Mouse (Mus musculus): ENCODE results near the gene Plekhg6. TPM values are rescaled to one million over a fixed set of nuclear protein-coding genes. Genes with fewer than 3 reads are reported as not detected.

Plekhg6 gene
- polyA plus RNA-seq, 1 experiment from 2014 or later, result 0.19 TPM

DNA sequence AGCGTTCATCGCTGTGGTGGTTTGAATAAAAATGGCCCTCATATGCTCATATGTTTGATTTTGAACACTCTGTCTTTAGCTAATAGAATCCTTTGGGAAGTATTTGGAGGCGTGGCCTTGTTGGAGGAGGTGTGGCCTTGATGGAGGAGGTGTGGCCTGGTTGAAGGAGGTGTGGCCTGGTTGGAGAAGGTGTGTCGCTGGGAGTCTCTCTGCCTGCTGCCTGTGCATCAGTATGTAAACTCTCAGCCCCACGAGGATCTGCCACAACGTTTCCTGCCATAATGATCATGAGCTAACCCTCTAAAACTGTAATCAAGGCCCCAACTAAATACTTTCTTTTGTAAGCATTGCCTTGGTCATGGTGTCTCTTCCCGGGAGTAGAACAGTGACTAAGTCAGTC lies 26.6 kb upstream of the Plekhg6 start:
- ATAC-seq (ENCODE audit: low FRiP score) (no peak), DNase-seq (ENCODE audit: low spot score) (no peak)
- no peaks in the 10 kb centered on the region for H3K27me3 ChIP-seq (ENCODE audit: control insufficient read depth, insufficient read depth, low read length)
- no peak overlapping the region for H3K4me2 ChIP-seq (replicated peaks; ENCODE audit: low read depth, low read length)
- H3K4me3 ChIP-seq (ENCODE audit: low read depth, low read length), result no peak overlapping the region
- no peak overlapping the region for H3K27ac ChIP-seq (ENCODE audit: low read depth, low read length)
- 79% methylated on average over 7 of the region's 7 CpGs for WGBS
- no peaks in the 10 kb centered on the region for H3K36me3 ChIP-seq (ENCODE audit: control insufficient read depth, insufficient read depth, low read length)
- no peak overlapping the region for H3K9ac ChIP-seq (ENCODE audit: low read depth, low read length)
- H3K4me1 ChIP-seq (replicated peaks; ENCODE audit: control insufficient read depth, insufficient read depth, low read length), result no peaks in the 10 kb centered on the region
- H3K9me3 ChIP-seq (ENCODE audit: control insufficient read depth, low read length), result no peaks in the 10 kb centered on the region

DNA sequence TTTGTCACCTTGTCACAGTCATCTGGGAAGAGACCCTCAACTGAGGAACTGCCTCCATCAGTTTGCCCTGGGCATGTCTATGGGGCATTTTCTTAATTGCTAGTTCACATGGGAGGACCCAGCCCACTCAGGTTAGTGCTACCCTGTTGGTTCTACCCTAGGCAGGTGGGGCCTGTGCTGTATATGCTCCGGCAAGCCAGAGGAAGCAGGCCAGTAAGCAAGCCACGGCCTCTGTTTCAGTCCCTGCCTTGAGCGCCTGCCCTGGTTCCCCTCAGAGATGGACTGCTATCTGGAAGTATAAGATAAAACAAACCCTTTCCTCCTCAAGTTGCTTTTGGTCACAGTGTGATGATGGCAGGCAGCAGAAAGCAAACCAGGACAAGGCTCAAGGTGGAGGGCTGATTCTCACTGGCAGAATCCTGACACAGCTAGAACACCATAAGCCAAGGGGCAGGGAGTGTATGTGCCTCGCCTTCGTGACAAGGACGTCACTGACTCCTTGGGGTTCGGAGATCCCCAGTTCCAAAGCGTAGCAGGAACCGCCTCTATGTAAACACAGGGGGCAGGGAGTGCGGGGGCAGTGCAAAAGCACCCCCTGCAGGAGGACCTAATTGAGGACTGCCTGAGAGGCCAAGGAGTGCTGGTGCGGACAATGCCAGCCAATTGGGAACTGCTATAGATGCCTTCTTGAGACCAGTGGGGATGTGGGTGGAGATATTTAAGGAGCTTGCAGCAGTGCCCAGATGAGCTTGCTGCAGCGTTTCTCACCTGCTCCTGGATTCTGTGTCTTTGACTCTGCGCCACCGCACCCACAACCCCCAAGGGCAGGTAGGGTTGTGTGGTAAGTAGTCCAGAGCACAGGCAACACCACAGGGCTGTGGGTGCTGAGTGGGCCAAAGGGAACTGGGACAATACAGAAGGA lies 25.1 kb upstream of the Plekhg6 start:
- 66% methylated on average over 14 of the region's 14 CpGs for WGBS
- no peak for ATAC-seq (ENCODE audit: low FRiP score)
- no peak for DNase-seq (ENCODE audit: low spot score)

DNA sequence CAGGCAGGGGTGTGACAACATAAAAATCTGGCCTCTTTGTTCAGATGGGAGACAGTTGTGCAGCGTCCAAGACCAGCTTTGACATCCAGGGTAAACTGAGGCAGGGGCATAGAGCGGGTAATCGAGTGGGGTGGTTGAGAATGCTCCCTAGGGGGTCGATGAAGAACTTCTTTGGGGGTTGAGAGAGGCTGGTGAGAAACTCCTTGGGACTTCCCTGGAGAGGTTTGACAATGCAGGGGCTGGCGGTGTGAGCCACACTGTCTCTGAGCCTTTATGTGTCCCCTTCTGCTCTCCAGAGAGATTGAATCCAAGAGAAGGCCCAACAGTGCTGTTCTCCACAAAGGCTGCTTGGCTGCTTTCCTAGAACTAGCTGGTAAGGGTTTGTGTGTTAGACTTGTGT lies 9.3 kb upstream of the Plekhg6 start:
- Histone ChIP-seq H3K27me3 (ENCODE audit: control insufficient read depth, insufficient read depth, low read length) (no peaks in the 10 kb centered on the region), H3K4me3 (ENCODE audit: low read depth, low read length) (no peak overlapping the region), H3K9ac (ENCODE audit: low read depth, low read length) (no peak overlapping the region), H3K4me2 (replicated peaks; ENCODE audit: low read depth, low read length) (no peak overlapping the region), H3K27ac (ENCODE audit: low read depth, low read length) (no peak overlapping the region), H3K4me1 (replicated peaks; ENCODE audit: control insufficient read depth, insufficient read depth, low read length) (no peaks in the 10 kb centered on the region), H3K36me3 (ENCODE audit: control insufficient read depth, insufficient read depth, low read length) (no peaks in the 10 kb centered on the region), H3K9me3 (ENCODE audit: control insufficient read depth, low read length) (no peaks in the 10 kb centered on the region)
- ATAC-seq (ENCODE audit: low FRiP score) (no peak), DNase-seq (ENCODE audit: low spot score) (no peak)
- 90% methylated on average over 5 of the region's 5 CpGs for WGBS

More for the DNA sequence above, 25.1 kb upstream of the Plekhg6 start:
- H3K4me3 ChIP-seq (ENCODE audit: low read depth, low read length), result no peak overlapping the region
- no peak overlapping the region for H3K9ac ChIP-seq (ENCODE audit: low read depth, low read length)
- H3K27me3 ChIP-seq (ENCODE audit: control insufficient read depth, insufficient read depth, low read length), result no peaks in the 10 kb centered on the region
- no peaks in the 10 kb centered on the region for H3K4me1 ChIP-seq (replicated peaks; ENCODE audit: control insufficient read depth, insufficient read depth, low read length)
- H3K27ac ChIP-seq (ENCODE audit: low read depth, low read length), result no peak overlapping the region
- no peak overlapping the region for H3K4me2 ChIP-seq (replicated peaks; ENCODE audit: low read depth, low read length)
- no peaks in the 10 kb centered on the region for H3K9me3 ChIP-seq (ENCODE audit: control insufficient read depth, low read length)
- H3K36me3 ChIP-seq (ENCODE audit: control insufficient read depth, insufficient read depth, low read length), result no peaks in the 10 kb centered on the region

DNA sequence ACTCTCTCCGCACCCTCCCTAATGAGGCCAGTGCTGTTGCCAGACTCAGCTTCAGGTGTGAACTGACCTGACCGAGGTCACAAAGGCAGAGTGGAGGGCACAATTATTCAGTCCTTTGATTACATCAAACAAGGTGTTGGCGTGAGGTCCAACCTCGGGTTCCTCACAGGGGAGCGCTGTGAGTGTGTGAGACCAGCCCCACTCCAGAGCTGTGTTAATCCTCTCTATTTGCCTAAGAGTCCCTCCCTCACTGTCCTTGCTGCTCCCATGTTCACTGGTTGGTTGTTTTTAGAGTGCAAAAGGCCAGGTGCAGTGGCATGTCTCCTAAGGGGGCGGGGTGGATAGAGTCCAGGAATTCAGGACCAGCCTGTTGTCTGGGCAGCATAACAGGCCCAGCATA lies 5.5 kb upstream of the Plekhg6 start:
- H3K4me1 ChIP-seq (replicated peaks; ENCODE audit: control insufficient read depth, insufficient read depth, low read length), result no peaks in the 10 kb centered on the region
- no peak overlapping the region for H3K4me2 ChIP-seq (replicated peaks; ENCODE audit: low read depth, low read length)
- H3K36me3 ChIP-seq (ENCODE audit: control insufficient read depth, insufficient read depth, low read length), result no peaks in the 10 kb centered on the region
- ATAC-seq (ENCODE audit: low FRiP score) (no peak), DNase-seq (ENCODE audit: low spot score) (no peak)
- no peaks in the 10 kb centered on the region for H3K9me3 ChIP-seq (ENCODE audit: control insufficient read depth, low read length)
- H3K27me3 ChIP-seq (ENCODE audit: control insufficient read depth, insufficient read depth, low read length), result peaks cover 5% of the 10 kb centered on the region; the same call in 1 of the 2 replicates
- no peak overlapping the region for H3K9ac ChIP-seq (ENCODE audit: low read depth, low read length)
- H3K27ac ChIP-seq (ENCODE audit: low read depth, low read length), result no peak overlapping the region
- no peak overlapping the region for H3K4me3 ChIP-seq (ENCODE audit: low read depth, low read length)
- WGBS, result 66% methylated on average over 6 of the region's 6 CpGs

DNA sequence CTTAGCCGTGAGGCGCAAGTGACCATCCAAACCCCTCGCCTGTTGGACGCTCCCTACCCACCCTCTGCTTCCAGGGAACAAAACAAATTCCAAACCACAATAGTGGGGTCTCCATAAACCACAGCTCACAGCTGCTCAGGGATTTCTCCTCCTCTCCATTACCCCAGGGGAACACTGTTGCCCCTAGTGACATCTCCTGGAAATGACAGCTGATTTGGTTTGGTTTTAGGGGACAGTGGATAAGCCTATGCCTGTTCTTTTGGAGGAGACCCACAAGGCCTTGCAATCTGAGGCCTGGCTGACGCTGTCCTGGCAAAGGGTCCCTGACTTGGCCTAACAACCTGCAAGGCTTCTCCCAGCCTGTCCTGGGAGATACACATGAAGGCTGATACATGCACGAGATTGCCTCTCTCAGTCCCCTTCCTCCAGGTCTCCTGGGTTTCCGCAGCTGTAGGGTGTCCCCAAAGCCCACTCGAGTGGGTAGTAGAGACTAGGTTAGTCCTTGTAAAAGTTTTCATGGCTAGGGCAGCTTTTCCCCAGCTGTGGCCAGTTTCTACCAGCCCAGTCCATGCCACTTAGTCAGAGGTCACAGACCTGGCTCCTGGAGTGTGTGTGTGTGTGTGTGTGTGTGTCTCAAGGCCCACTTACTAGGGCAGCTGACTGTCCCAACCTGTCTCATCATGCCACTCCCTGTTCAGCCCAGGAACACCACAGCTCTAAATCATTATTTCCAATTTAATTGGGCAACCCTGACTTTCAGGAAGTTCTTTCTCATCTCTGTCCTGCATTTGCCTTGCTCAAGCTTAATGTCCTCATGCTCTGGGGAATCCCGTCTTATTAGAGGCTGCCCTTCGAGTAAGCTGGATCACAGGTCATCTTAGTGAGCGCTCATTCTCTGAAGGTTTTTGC lies 4.7 kb upstream of the Plekhg6 start:
- no peak overlapping the region for H3K4me2 ChIP-seq (replicated peaks; ENCODE audit: low read depth, low read length)
- peaks cover 12% of the 10 kb centered on the region for H3K27me3 ChIP-seq (ENCODE audit: control insufficient read depth, insufficient read depth, low read length)
- WGBS, result 64% methylated on average over 11 of the region's 11 CpGs
- no peak overlapping the region for H3K4me3 ChIP-seq (ENCODE audit: low read depth, low read length)
- no peaks in the 10 kb centered on the region; the same call in 1 of the 2 replicates for H3K4me1 ChIP-seq (replicated peaks; ENCODE audit: control insufficient read depth, insufficient read depth, low read length)
- H3K36me3 ChIP-seq (ENCODE audit: control insufficient read depth, insufficient read depth, low read length), result no peaks in the 10 kb centered on the region
- ATAC-seq (ENCODE audit: low FRiP score) (no peak), DNase-seq (ENCODE audit: low spot score) (peak; percentile 51)
- H3K27ac ChIP-seq (ENCODE audit: low read depth, low read length), result no peak overlapping the region
- H3K9me3 ChIP-seq (ENCODE audit: control insufficient read depth, low read length), result no peaks in the 10 kb centered on the region
- H3K9ac ChIP-seq (ENCODE audit: low read depth, low read length), result no peak overlapping the region

DNA sequence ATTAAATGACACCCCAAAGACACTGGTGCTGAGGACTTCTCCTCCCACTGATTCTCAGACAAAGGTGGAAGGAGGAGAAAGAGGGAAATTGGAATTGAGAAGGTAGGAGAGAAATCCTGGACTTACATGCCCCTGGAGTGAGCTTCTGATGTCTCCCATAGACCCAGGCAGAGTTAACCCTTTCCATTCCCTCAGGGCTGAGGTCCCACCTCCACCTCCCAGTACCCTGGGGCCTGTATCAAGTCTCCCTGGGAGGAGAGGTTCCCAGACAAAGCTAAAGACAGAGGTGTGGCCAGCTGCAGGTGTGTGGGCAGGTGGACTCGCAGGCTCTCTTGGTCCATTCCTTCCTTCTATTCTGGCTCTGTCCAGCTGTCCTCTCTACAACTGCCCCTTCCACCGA lies 1.4 kb upstream of the Plekhg6 start:
- Histone ChIP-seq H3K4me2 (replicated peaks; ENCODE audit: low read depth, low read length) (no peak overlapping the region), H3K27me3 (ENCODE audit: control insufficient read depth, insufficient read depth, low read length) (peaks cover 38% of the 10 kb centered on the region), H3K27ac (ENCODE audit: low read depth, low read length) (no peak overlapping the region), H3K4me3 (ENCODE audit: low read depth, low read length) (no peak overlapping the region), H3K4me1 (replicated peaks; ENCODE audit: control insufficient read depth, insufficient read depth, low read length) (peaks cover 6% of the 10 kb centered on the region; the same call in 1 of the 2 replicates), H3K9ac (ENCODE audit: low read depth, low read length) (no peak overlapping the region), H3K36me3 (ENCODE audit: control insufficient read depth, insufficient read depth, low read length) (no peaks in the 10 kb centered on the region), H3K9me3 (ENCODE audit: control insufficient read depth, low read length) (no peaks in the 10 kb centered on the region)
- DNase-seq (ENCODE audit: low spot score) (no peak), ATAC-seq (ENCODE audit: low FRiP score) (no peak)
- WGBS, result 75% methylated on average over 2 of the region's 2 CpGs

DNA sequence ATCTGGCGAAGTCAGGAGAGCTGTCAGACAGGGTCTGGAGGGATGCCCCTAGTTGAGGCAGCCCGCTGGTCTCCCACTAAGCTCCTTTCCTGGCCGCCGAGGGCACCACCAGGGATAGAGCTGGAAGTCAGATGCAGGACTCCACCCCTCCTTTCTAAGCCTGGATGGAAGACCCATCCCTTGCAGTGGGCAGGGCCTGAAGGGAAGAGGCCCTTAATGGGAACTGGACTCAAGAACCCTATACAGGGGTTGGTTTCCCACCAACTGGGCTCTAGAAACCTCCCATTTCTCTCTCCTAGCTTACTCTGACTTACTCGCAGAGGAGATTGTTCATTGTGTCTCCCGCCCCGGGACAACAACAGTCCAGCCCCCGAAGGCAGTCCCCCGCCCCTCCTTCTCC lies 812 bp downstream of the Plekhg6 start:
- Histone ChIP-seq H3K9ac (ENCODE audit: low read depth, low read length) (no peak overlapping the region), H3K4me1 (replicated peaks; ENCODE audit: control insufficient read depth, insufficient read depth, low read length) (peaks cover 6% of the 10 kb centered on the region; the same call in 1 of the 2 replicates), H3K9me3 (ENCODE audit: control insufficient read depth, low read length) (no peaks in the 10 kb centered on the region), H3K4me3 (ENCODE audit: low read depth, low read length) (peak overlapping the region; percentile 13), H3K36me3 (ENCODE audit: control insufficient read depth, insufficient read depth, low read length) (no peaks in the 10 kb centered on the region), H3K27me3 (ENCODE audit: control insufficient read depth, insufficient read depth, low read length) (peaks cover 38% of the 10 kb centered on the region), H3K27ac (ENCODE audit: low read depth, low read length) (no peak overlapping the region), H3K4me2 (replicated peaks; ENCODE audit: low read depth, low read length) (peak overlapping the region; percentile 39; the same call in 1 of the 2 replicates)
- DNase-seq (ENCODE audit: low spot score), result peak; percentile 19
- WGBS, result 5% methylated on average over 9 of the region's 9 CpGs
- ATAC-seq (ENCODE audit: low FRiP score), result no peak

DNA sequence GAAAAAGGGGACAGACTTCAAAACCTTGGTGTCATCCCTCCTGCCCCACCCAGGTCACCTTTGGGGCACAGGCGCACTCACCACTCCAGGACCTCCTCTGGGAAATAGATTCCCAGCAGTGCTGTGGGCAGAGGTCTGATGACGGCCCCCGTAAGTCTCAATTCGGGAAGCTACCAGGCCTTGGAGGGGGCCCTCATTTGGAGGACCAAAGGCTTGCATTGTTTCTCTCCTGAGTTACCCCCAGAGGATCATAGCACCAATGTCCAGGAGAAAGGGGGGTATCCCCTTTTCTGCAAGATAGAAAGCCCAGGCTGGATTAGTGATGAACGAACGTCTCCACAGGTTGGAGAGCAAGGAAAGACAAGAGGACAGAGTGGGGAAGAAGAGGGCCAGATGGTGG lies 2.0 kb downstream of the Plekhg6 start:
- Histone ChIP-seq H3K27me3 (ENCODE audit: control insufficient read depth, insufficient read depth, low read length) (peaks cover 38% of the 10 kb centered on the region), H3K36me3 (ENCODE audit: control insufficient read depth, insufficient read depth, low read length) (no peaks in the 10 kb centered on the region), H3K9ac (ENCODE audit: low read depth, low read length) (no peak overlapping the region), H3K4me1 (replicated peaks; ENCODE audit: control insufficient read depth, insufficient read depth, low read length) (peaks cover 6% of the 10 kb centered on the region; the same call in 1 of the 2 replicates), H3K27ac (ENCODE audit: low read depth, low read length) (no peak overlapping the region), H3K4me3 (ENCODE audit: low read depth, low read length) (no peak overlapping the region), H3K9me3 (ENCODE audit: control insufficient read depth, low read length) (no peaks in the 10 kb centered on the region), H3K4me2 (replicated peaks; ENCODE audit: low read depth, low read length) (no peak overlapping the region)
- DNase-seq (ENCODE audit: low spot score) (peak; percentile 6), ATAC-seq (ENCODE audit: low FRiP score) (no peak)
- WGBS, result 12% methylated on average over 6 of the region's 6 CpGs
